Mouse (Mus musculus): ENCODE data around the gene Spata32.

The Spata32 gene

DNA sequence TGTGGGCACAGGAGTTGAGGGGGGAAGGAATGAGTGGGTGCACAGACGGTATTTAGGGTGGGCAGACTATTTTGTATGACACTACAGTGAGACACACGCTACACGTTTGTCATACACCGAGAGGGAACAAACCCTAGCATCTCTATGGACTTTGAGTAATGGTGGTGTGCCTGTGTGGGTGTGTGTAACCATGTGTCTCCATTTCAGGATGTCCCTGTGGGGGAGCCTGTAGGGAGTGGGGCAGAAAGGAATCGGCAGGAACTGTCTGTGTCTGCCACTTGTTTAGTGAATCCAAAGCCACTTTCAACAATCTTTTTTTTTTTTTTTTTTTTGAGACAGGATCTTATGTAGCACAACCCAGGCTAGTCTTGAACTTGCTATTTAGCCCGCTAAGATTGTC lies 12.0 kb downstream of the Spata32 start:
- DNase-seq (ENCODE audit: low read depth, low spot score) = peak; percentile 67

DNA sequence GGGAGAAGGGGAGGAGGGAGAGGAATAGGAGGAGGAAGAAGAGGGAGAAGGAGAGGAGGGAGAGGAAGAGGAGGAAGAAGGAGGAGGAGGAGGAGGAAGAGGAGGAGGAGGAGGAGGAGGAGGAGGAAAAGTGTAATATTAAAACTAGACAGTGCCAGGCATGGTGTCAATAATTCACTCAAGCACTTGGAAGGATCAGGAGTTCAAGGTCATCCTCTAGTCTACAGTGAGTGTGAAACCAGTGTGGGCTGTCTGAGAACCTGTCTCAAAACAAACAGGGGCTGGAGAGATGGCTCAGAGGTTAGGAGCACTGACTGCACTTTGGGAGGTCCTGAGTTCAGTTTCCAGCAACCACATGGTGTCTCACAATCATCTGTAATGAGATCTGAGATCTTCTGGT lies 15.9 kb downstream of the Spata32 start:
- DNase-seq (ENCODE audit: low read depth, low spot score) = no peak

DNA sequence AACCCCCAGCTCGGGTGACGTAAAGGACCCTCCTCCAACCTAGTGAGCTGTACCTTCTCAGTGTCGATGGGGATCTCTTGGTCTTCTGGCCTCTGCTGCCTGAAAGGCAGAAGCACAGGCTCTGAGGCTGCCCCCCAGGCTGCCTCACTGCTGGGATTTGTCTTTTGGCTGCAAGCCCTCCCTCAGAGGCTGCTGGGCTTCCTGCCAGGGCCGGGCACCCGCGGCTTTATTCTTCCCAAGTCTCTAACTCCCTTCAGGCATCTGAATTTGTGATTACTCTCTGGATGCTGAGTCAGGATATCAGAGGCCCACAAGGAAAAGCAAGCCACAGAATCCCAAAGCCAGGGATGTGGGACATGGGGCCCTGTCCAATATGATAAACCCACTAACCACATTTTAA lies 16.6 kb downstream of the Spata32 start:
- DNase-seq (ENCODE audit: low read depth, low spot score) = peak; percentile 83

DNA sequence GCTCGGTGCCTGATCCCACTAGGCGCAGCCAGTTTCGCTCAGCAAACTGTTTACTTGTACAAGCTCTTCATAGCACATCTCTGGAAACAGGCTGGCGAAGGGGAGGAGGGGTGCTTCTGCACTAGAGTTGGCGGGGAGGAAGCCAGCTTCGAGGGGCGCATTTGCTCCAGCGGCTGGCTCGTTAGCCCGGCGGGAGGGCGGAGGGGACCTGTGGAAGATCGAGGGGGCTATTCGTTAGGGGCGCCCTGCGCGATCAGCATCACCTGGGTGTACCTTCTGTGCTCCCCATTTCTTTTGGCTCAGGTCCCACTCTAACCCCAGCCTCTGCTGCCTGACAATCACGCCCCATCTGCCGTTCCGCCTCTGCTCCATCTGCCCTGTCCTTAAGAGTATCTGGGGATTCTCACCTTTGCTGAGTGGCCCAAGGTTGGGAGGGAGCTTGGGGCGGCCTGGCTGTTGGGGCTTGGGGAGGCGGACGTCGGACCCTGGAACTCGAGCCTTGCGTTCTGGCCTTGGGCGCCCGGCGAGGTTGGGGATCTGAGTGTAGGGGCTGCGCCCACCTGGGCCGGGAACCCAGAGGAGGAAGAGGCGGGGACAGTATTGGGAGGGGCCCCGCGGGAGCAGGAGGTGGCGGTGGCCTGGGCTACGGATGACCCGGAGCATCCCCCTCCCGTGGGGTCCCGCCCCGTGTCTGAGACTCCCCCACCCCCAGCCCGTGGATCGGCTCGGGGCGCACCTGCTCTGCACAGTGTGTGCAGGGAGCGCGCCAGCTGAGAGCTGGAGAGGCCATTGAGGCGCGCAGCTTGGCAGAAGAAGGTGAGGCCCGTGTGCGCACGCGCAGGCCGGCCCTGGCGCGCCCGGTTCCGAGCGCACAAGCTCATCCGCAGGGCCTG lies 19.1 kb downstream of the Spata32 start:
- DNase-seq (ENCODE audit: low read depth, low spot score) = peak; percentile 95

DNA sequence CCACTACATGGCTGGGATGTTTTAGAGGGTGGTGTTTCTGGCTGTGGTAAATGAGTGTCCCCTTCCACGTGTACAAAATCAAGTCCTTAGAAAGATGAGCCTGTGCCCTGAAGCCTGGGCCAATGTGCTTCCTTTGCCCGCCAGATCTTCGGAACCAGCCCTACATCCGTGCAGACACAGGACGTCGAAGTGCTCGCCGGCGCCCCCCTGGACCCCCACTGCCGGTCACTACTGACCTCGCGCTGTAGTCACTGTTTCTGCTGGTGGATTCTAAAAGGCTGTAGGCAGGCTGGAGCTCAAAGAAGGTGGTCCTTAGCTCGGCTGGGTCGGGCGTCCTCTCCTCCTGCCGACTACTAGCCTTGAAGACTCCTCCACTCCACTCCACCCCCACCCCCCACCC lies 19.9 kb downstream of the Spata32 start:
- no peak for DNase-seq (ENCODE audit: low read depth, low spot score)

DNA sequence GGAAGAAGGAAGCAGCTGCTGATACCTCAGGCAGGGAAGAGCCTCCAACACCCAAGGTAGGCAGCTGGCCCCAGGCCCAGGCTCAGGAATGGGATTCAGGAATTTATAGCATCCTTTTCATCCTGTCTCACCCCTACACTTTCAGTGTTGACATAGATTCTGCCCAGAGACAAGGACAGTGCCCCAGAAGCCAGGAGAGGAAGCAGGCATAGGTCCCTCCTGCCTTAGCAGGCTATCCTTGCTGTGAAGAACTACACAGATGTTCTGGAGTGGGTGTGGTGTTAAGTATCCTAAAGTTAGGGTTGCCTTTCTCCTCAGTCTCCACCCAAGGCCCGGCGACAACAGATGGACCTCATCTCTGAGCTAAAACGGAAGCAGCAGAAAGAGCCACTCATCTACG lies 20.9 kb downstream of the Spata32 start:
- peak; percentile 85 for DNase-seq (ENCODE audit: low read depth, low spot score)

DNA sequence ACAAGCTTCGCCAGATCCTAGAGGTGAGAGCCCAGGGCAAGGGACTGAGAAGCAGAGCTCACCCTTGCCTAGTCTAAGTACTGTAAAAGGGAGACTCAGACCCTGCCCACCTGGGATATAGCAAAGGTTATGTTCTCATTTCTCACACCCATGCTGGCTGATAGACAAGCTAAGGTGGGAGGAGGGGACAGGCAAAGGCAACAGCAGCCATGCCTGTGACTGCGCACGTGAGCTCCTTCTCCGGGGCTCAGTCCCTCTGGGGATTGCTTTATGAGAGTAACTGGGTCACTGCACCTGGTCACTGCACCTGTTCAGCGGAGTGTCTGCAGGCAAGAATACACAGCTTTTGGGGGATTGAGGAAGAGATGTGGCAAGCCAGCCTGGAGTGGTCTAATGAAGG lies 22.6 kb downstream of the Spata32 start:
- DNase-seq (ENCODE audit: low read depth, low spot score) = peak; percentile 68

DNA sequence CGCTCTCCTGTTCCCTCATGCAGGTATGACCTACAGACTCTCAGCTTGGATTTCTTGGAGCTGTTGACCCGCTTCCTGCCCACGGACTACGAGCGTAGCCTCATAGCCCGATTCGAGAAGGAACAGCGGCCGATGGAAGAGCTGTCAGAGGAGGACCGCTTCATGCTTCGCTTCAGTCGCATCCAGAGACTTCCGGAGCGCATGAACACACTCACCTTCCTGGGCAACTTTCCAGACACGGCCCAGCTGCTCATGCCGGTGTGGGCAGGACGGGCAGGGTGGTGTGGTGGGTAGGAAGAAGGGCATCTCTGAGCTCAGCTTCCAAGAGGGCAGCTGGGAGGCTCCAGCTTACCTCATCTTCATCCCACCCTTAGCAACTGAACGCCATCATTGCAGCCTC lies 23.0 kb downstream of the Spata32 start:
- DNase-seq (ENCODE audit: low read depth, low spot score) = peak; percentile 64

DNA sequence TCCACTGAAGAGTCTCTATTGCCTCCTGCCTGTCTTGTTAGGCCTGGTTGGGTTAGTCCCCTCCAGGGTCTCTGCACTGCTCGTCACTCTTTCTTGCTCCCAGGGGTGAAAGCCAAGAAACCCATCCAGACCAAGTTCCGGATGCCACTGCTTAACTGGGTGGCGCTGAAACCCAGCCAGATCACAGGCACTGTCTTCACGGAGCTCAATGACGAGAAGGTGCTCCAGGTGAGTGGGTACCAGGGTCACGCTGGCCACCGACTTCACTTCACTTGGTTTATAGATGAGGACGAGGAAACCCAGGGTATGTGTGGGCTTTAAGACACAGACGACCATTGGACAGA lies 24.4 kb downstream of the Spata32 start:
- DNase-seq (ENCODE audit: low read depth, low spot score) = no peak

DNA sequence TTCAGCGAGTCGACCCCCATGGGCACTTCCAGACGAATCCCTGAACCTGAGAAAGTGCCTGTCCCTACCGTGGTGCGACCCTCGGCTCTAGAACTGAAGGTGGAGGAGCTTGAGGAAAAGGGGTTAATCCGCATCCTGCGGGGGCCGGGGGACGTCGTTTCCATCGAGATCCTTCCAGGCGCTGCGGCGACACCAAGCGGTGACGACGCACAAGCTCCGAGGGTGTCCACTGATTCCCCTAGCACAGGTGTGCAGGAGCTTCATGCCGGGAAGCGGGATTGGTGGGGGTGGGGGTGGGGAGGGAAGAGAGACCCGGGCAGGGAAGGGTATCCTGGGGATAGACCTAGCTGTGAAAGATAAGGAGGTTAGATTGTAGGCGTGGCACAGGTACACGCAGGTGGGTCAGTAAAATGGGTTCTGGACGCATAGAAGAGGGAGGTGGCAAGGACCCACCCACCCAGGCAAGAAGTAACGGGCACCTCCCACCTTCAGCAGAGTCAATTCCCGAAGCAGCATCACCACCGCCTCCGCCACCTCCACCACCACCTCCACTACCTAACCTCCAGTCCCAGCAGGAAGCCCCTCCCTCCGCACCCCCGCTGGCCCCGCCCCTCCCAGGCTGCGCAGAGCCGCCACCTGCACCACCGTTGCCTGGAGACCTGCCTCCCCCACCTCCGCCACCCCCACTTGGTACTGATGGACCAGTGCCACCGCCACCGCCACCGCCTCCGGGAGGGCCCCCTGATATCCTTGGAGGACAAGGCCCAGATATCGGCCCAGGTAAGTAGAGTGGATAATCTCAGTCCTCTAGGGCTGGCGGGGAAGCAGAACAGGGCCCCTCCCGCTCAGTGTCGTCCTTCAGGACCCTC lies 25.0 kb downstream of the Spata32 start:
- DNase-seq (ENCODE audit: low read depth, low spot score) = peak; percentile 93

DNA sequence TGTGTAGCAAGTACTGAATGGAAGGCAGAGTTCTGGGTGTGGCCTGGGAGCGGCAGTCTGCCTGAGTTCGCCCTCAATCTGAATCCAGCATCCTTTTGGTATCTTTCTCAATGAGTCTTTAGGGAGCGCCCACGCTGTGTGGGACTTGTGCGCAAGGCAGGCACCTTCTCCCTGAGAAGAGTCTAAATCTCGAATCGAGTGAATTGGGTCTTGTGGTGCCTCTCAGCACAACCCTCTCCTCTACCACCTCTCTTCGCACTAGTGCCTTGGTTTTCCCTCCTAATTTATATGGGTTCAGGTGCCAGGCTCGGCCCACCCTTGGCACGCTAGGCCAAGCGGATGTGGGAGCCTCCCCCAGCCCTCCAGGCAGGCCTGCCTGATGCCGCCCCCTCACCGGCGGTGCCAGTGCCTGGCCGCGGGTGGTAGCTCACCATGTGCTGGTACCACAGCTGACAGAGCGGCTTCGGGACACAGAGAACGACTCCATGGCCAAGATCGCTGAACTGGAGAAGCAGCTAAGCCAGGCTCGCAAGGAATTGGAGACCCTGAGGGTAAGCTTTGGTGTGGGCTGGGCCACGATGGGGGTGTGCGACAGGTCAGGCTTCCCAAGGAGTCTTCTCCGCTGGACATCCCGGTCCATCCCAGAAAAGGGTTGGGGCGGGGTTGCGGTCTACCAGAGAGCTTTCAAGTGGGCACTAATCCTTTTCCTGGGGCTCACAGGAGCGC lies 25.8 kb downstream of the Spata32 start:
- peak; percentile 90 for DNase-seq (ENCODE audit: low read depth, low spot score)

DNA sequence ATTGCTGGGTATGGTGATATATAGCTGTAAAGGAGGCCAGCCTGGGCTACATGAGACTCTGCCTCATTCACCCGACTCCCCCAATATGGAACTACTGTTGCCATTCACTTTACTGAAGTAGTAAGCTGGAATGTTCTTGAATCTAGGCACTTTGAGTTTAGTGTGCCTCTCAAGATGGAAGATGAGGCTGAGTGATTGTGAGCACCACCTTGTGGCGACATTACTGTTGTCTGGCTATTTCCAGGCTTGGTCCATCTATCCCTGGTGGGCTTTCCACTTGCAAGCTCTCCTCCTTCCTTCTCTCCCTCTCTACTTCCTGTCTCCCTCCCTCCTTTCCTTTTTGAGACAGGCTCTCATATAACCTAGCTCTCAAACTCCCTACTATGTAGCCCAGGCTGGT lies 33.3 kb downstream of the Spata32 start:
- peak; percentile 80 for DNase-seq (ENCODE audit: low read depth, low spot score)

DNA sequence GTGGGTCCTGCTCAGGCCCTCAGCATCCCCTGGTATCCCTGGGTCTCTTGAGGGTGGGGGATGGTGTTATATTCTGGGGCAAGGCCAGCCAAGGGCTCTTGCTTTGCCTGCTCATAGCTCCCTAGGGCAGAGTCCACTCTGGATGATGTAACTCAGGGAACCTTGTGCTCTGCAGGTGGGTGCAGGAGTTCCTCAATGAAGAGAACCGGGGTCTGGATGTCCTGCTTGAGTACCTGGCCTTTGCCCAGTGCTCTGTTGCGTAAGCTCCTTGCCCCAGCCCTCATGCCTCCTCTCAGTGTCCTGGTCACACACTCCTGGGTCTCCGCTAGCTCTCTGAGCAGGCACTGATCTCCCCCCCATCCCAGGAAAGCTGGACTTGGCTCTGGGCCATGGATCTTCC lies 36.3 kb downstream of the Spata32 start:
- DNase-seq (ENCODE audit: low read depth, low spot score) = no peak

DNA sequence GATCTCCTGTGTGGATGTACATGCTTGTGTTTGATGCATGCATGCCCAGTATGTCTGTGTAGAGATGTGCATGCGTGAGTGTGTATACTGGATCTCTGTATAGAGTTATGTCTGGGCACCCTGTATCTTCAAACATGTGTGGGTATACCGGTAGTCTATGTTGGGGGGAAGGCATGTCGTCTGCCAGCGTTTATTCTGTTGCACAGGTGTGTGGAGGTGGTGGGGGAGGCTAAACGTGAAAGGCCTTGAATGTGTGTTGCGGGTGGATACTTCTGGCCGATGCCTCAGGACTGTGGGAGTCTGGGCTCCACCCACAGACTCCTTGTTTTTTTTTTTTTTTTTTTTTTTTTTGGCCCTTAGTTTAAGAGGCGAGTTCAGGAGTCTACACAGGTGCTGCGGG lies 36.9 kb downstream of the Spata32 start:
- no peak for DNase-seq (ENCODE audit: low read depth, low spot score)

DNA sequence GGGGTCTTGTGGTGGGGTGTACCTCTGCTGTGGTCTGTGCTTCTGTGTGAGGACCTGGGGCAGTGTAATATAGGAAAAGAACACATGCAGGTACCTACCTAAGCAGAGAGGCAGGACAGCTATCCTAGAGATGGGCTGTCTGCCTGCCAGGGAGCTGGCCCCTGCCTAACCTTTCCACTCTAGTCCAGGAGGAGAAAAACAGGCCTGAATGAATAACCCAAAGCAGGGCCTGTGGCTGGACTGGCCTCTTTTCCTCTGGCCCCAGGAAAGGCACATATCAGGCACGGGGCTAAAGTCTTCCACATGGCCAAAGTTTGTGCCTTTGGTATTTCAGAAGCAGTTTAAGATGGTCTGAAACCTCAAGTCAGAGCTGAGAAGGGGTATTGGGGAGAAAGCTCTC lies 37.8 kb downstream of the Spata32 start:
- DNase-seq (ENCODE audit: low read depth, low spot score) = no peak

DNA sequence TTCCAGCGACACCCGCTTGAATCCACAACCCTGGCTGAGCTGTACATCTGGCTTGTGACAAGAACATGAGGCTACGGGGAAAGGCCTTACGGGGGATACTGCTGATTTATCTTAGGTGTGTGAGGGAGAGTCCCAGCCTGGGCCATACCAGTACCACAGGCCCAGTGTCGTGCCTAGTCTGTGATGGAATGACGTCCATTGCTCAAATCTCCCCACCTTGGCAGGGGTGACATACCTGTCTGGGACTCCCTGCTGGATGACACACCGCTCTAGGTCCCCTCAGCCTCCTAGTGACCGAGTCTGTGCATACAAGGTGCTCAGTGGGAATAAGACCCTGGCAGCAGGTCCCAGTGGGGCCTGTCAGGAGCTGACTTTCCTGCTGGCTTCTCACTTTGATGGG lies 39.5 kb downstream of the Spata32 start:
- no peak for DNase-seq (ENCODE audit: low read depth, low spot score)

DNA sequence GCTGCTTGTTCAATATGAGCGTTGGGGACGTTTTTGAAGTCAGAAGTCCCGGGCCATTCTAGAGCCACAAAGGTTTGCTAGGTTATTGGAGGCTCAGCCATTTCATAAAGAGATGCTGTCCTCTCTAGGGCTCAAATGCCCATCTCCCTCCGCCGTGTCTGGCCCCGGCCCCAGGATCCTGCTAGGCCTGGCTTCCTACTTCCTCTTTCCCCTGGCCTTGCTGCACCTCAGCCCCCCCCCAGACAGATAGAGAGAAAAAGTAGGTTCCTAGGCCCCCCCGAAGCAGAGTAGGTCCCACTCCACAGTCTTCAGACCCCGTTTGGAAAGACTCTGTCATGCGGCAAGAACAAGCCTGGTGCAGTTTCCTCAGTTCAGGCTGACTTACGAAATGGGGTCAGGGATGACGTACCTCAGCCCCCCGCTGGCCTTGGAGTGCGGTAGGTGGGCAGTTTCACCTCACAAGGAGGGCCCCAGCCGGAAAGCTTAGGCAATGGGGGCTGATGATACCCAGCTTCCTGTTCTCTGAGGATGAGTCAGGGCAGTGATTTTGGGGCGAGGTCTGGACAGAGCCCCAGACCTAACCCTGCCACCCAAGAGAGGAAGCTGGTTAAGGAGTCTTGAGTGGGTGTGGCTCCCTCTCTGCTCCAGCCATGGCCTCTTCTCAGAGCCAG lies 40.3 kb downstream of the Spata32 start:
- no peak for DNase-seq (ENCODE audit: low read depth, low spot score)

DNA sequence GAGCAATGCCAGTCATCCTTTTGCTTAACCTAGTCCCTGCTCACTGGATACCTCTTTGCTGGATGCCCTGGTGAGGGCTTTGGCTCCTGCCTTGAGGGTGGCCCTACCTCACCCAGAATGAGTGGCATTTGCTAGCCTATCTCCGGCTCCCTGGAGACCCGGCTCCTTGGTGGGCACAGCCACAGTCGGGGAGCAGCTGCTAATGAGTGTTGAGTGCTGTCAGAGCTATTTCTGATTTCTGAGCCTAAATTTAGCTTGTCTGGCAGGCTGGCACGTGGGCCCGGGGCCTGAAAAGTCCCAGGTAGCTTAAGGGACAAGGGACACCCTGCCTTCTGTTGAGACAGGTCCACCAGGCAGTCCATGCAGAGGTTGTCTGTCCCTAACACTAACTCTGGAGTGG lies 41.0 kb downstream of the Spata32 start:
- DNase-seq (ENCODE audit: low read depth, low spot score) = no peak

DNA sequence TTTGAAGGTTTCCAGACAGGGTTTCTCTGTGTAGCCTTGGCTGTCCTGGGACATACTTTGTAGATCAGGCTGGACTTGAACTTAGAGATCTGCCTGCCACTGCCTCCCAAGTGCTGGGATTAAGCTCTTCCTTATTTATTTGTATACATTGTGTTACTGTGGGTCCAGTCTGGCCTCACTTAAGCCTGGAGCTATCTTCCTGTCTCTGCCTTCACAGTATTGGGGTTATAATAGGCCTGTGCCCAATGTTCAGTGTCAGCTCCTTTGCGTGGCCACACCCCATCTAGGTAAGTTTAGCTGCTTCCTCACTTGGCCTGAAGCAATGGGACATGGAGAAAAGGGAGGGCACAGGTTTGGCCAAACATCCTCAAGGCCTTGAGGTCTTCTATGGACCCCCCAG lies 41.7 kb downstream of the Spata32 start:
- DNase-seq (ENCODE audit: low read depth, low spot score) = no peak

DNA sequence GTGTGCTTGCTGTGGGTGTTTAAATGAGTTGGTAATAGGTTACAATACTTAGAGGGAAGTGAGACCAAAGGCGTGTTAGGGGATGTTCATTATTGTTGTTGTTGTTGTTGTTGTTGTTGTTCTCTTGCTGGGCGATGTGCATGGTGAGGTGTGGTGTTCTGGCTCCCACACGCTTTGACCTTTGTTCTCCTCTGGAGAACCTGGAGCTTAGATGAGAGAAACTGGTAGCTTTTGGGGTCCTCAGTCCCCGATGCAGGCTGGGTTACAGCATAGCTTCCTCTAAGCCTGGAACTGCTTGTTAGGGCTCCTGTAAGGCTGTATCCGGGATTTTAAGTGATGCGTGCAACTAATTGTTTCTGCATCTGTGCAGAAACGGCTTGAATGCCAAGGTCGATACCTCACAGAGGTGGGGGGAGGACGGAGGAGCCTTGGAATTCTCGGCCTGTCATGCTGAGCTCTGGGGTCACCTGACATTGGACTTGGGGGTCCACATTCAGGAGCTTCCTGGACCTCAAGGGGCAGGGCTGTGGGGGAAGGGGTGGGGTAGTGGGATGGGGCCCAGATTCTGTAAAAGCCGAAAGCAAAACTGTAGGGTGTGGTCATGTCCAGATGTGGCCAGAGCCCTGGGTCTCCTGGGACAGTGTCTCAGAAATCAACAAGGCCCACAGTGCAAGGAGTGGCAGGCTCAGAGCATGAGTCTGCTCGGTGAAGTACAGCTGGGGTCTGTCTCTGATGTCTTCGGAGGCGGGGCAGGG lies 42.4 kb downstream of the Spata32 start:
- no peak for DNase-seq (ENCODE audit: low read depth, low spot score)

DNA sequence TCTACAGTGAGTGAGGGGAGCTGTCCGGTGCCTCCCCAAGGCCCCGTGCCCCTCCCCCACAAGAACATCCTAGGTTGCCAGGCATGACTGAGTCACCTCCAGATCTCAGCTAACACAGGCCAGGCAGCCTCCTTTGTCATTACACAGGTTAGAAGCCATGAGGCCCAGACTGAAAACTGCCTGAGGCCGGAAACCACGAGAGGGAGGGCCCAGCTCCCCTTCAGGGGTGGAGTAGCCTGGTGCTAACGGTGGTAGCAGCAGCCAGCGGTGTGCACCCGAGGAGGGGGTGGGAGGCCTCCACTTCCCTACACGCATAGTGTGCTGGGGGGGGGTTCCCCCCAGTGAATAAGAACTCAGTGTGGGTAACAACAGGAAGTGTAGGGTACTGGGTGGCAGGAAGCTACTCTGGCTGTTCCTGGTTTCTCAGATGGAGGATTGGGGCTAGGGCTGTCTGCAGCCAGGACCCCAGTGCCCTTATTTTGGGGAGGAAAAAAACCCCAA lies 43.3 kb downstream of the Spata32 start:
- DNase-seq (ENCODE audit: low read depth, low spot score) = no peak
